Mouse (Mus musculus): ENCODE data around the gene Kntc1. TPM values are rescaled to one million over a fixed set of nuclear protein-coding genes. Genes with fewer than 3 reads are reported as not detected.
"Not testable (repeated sequence)": the region's sequence is repeated elsewhere in the genome, so short reads cannot be mapped to it uniquely, and the experiment has no call there.

Gene Kntc1
- polyA plus RNA-seq, 1 experiment = not detected

DNA sequence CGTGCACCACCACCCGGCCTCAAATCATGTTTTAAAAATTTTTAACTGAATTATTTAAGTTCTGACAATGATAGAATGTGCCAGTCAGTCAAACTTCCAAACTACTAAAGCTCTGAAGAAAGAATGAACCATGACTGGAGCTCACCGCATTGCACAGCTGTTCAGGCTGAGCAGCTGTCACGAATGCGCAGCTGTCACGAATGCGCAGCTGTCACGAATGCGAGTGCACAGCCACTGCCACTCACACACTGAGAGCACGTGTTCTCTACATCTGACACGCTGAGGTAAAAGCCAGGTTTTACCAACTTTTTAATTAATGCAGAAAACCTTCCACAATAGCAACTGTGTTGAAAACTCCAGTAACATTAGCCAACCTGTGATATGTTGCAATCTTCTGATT is 16.9 kb downstream of the Kntc1 start:
- not testable (repeated sequence) for H3K4me1 ChIP-seq (ENCODE audit: control insufficient read depth, insufficient read depth, insufficient read length, low read length); H3K27ac ChIP-seq (replicated peaks; ENCODE audit: low read depth, low read length); H3K4me3 ChIP-seq (ENCODE audit: insufficient read depth, low read depth, low read length)

- Histone ChIP-seq H3K27ac (replicated peaks; ENCODE audit: low read depth, low read length) (no peak overlapping the region), H3K4me3 (ENCODE audit: insufficient read depth, low read depth, low read length) (no peak overlapping the region), H3K4me1 (ENCODE audit: control insufficient read depth, insufficient read depth, insufficient read length, low read length) (no peaks in the 10 kb centered on the region)
These were observed 23.9 kb downstream of the Kntc1 start for GRCm38 (mm10) chr5:123773441-123773840.

DNA sequence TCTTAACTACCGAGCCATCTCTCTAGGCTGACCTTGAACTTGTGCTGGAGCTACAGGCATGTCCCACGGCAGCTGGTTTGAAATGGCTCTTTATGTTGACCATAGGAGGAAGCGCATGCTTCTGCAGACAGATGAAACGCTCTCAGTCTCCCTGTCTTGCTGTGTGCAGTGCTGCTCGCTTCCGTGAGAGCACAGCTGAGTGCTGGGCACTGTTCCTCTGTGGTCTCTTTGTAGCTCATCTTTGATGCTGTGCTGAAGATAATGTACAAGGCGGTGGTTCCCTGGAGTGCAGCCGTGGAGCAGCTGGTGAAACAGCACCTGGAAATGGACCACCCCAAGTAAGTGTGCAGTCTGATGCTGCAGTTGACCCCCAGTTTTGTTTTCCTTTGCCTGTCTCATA is 31.2 kb downstream of the Kntc1 start:
- H3K4me3 ChIP-seq (ENCODE audit: insufficient read depth, low read depth, low read length) = no peak overlapping the region
- no peaks in the 10 kb centered on the region for H3K4me1 ChIP-seq (ENCODE audit: control insufficient read depth, insufficient read depth, insufficient read length, low read length)
- no peak overlapping the region for H3K27ac ChIP-seq (replicated peaks; ENCODE audit: low read depth, low read length)

DNA sequence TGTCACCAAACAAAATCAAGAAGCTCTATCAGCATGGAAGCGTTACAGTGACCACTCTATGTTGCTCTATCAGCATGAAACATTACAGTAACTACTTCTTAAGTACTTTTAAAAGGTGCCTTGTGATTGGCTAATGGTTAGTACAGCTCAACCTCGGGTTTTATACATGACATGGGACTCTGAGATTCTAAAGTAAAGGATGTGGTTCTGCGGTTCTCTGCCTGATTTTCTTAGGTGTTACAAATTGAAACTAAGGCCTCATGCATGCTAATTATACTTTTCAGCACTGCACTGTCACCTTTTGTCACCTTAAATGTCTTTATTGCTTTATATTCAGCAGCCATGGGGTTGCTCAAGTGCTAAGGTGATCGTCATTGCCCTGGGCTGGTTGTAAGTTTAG is 32.3 kb downstream of the Kntc1 start:
- no peaks in the 10 kb centered on the region for H3K4me1 ChIP-seq (ENCODE audit: control insufficient read depth, insufficient read depth, insufficient read length, low read length)
- no peak overlapping the region for H3K27ac ChIP-seq (replicated peaks; ENCODE audit: low read depth, low read length)
- H3K4me3 ChIP-seq (ENCODE audit: insufficient read depth, low read depth, low read length) = no peak overlapping the region

DNA sequence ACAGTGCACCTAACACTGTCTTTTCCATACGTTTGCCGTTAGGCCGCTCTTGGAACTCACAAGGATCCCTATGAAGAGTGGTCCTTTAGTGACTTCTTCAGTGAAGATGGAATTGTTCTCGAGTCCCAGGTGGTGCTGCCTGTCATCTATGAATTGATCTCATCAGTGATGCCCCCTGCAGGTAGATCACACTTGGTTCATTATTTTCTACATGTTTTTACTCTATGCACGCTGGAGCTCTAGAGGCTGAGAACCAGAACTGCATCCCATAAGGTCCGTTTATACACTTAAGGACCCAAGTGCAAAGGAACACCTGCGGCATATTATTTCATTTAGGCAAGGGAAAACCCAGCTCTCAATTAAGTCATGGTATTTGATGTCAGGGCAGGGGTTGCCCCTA is 39.5 kb downstream of the Kntc1 start:
- no peaks in the 10 kb centered on the region for H3K4me1 ChIP-seq (ENCODE audit: control insufficient read depth, insufficient read depth, insufficient read length, low read length)
- H3K27ac ChIP-seq (replicated peaks; ENCODE audit: low read depth, low read length) = no peak overlapping the region
- no peak overlapping the region for H3K4me3 ChIP-seq (ENCODE audit: insufficient read depth, low read depth, low read length)

DNA sequence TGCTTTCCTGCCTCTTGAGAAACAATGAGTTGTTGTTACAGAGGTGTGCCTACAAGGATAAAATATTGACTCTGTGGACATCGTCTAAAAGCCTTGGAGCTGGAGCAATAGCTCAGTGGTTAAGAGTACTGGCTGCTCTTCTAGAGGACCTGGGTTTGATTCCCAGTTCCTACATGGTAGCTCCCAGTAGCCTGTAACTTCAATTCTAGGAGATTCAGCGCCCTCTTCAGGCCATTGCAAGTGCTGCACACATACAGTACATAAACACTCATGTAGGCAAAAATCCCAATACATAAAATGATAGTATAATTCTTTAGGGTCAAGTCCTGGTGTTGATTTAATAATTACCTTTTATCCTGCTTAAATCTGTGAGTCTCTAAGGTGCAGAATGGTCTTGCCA is 43.6 kb downstream of the Kntc1 start:
- Histone ChIP-seq H3K27ac (replicated peaks; ENCODE audit: low read depth, low read length) (no peak overlapping the region), H3K4me3 (ENCODE audit: insufficient read depth, low read depth, low read length) (no peak overlapping the region), H3K4me1 (ENCODE audit: control insufficient read depth, insufficient read depth, insufficient read length, low read length) (no peaks in the 10 kb centered on the region)

DNA sequence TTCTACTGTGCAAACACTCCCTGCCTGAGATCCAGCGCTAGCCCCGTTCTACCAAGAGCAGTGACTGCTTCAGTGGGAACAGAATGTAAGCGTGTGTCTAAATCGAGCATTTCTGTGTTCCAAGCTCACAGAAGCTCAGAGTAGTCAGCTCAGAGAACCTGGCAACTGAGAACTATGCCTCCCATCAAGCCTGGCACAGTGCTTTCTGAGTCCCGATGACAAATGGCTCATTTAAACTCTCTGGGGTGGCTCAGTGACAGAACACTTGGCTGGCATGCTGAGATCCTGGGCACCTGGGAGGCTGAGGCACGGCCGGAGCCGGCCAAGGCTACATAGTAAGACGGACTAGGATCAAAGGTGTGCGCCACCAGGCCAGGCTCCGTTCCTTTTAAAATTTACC is 56.8 kb downstream of the Kntc1 start:
- Histone ChIP-seq H3K4me3 (ENCODE audit: insufficient read depth, low read depth, low read length) (no peak overlapping the region), H3K4me1 (ENCODE audit: control insufficient read depth, insufficient read depth, insufficient read length, low read length) (no peaks in the 10 kb centered on the region), H3K27ac (replicated peaks; ENCODE audit: low read depth, low read length) (no peak overlapping the region)

DNA sequence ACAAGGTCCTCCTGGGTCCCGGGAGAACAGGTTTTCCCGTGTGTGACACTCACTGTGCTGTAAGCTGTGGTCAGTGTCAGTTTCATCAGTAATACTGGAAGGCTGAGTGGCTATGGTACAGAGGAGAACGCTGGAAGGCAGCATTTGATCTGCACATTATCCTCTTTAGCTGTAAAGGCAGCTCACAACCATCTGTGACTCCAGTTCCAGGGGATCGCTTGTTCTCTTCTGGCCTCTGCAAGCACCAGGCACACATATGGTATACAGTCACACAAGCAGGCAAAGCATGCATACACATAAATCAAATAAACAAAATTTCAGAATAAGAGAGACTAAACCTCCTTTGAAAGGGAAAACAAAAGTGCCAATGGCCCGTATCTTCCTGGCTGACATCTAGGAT is 59.0 kb downstream of the Kntc1 start:
- H3K4me3 ChIP-seq (ENCODE audit: insufficient read depth, low read depth, low read length) = no peak overlapping the region
- H3K4me1 ChIP-seq (ENCODE audit: control insufficient read depth, insufficient read depth, insufficient read length, low read length) = no peaks in the 10 kb centered on the region
- H3K27ac ChIP-seq (replicated peaks; ENCODE audit: low read depth, low read length) = no peak overlapping the region

DNA sequence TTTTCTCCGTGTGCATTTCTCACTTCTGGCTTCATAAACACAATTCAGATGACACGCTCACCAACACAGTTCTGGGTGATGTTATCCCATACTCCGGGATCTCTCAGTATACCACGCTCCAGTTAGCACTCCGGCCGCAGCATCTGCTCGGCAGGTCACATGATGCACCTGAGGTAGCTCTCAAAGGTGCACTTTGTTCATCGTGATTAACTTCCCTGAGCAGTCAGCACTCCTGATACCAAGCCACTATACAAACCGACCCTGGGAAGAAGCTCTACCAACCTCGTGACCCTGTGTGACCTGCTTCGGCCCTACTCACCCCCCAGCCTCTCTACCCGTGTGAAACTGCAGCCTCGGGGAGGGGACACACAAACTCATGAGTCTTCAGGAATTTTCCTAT is 59.6 kb downstream of the Kntc1 start:
- Histone ChIP-seq H3K4me3 (ENCODE audit: insufficient read depth, low read depth, low read length) (no peak overlapping the region), H3K27ac (replicated peaks; ENCODE audit: low read depth, low read length) (no peak overlapping the region), H3K4me1 (ENCODE audit: control insufficient read depth, insufficient read depth, insufficient read length, low read length) (no peaks in the 10 kb centered on the region)

DNA sequence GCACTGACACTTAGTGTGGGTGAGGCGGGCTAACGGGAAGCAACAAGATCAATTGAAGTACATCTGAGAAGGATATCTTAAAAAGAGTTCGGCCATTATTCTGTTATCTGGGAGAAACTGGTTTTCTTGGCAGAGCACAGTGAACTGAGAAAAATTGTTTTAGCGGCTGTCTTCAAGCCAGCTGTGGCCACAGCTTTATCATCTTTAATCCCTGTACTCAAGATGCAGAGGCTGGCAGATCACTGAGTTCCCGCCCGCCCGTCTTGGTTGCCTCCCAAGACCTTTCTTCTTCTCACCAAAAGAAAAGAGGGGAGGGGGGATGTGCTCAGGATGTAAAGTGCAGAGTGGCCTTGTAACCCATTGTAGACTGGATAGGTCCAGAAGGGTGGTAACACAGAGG is 67.4 kb downstream of the Kntc1 start:
- Histone ChIP-seq H3K4me1 (ENCODE audit: control insufficient read depth, insufficient read depth, insufficient read length, low read length) (no peaks in the 10 kb centered on the region), H3K27ac (replicated peaks; ENCODE audit: low read depth, low read length) (no peak overlapping the region), H3K4me3 (ENCODE audit: insufficient read depth, low read depth, low read length) (no peak overlapping the region)

DNA sequence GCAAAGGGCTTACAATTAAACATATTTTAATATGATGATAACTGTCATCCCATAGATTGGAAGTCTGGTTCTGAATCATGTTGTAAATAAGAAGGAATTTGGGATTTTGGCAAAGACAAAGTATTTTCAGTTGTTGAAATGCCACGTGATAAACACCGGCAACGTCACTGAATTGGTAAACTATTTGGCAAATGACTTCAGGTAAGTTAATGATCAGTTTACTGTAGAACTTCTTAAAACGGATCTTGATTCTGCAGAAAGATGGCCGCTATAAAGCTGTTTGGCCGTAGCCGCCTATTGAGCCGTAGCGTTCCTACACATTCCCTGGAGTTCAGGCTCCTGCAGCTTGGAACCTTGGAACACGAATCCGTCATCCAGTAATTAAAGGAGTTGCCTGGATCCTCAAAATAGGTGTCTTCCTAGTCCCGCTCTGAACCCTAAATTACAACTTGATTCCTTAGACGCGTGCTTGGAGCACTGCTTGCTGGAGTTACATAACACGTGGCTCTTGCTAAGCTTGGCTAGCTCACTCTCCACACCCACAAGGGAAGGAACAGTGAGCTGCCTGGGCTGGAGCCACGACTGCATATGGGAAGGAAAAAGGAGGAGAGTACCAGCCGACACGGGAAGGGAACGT is 69.5 kb downstream of the Kntc1 start:
- no peak overlapping the region for H3K4me3 ChIP-seq (ENCODE audit: insufficient read depth, low read depth, low read length)
- H3K27ac ChIP-seq (replicated peaks; ENCODE audit: low read depth, low read length) = no peak overlapping the region
- no peaks in the 10 kb centered on the region for H3K4me1 ChIP-seq (ENCODE audit: control insufficient read depth, insufficient read depth, insufficient read length, low read length)

DNA sequence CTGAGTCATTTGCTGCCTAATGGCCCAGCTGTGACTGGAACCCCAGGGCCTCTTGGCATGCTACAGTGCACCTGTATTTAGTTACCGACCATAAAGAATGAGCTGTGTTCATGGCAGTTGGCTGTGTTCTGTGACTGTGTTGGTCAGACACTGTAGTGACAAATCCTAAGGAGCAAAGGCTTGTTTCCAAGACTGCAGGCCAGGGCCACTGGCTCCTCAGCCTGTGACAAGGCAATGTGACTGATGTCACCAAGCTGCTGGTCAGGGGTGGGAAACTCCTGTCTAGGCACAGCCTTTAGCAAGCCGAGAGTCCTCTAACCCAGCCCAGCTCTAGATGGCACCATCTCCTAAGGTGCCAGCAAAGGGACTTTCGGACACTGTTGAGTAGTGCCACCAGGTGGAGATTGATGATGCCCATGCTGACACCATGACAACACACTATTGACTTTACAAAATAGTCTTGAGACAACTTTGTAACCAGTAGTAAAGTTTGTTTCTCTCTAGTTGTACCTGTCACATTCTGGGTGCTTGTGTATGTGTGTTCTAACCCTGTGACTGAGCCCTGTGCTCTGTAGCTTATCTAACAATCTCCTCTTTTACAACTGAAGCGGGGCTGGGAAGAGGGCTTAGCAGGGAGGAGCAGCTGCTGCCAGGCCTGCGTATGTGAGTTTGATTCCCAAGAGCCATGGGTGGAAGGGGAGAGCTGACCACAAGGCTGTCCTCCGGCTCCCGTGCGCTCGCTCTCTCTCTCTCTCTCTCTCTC is 71.2 kb downstream of the Kntc1 start:
- Histone ChIP-seq H3K4me1 (ENCODE audit: control insufficient read depth, insufficient read depth, insufficient read length, low read length) (no peaks in the 10 kb centered on the region), H3K27ac (replicated peaks; ENCODE audit: low read depth, low read length) (no peak overlapping the region), H3K4me3 (ENCODE audit: insufficient read depth, low read depth, low read length) (no peak overlapping the region)

DNA sequence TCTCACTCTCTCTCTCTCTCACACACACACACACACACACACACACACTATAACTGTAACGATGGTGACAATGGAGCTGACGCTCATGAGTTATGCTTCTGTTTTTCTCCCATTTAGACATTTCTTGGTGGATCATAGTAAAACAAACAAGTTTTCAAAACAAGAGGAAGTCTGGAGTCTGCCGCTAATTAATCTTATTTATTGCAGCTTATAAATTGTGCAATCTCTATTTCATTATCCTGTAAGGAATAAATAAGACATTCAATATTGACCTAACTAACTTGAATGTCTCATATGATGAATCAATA is 71.7 kb downstream of the Kntc1 start:
- H3K4me3 ChIP-seq (ENCODE audit: insufficient read depth, low read depth, low read length) = no peak overlapping the region
- H3K27ac ChIP-seq (replicated peaks; ENCODE audit: low read depth, low read length) = no peak overlapping the region

DNA sequence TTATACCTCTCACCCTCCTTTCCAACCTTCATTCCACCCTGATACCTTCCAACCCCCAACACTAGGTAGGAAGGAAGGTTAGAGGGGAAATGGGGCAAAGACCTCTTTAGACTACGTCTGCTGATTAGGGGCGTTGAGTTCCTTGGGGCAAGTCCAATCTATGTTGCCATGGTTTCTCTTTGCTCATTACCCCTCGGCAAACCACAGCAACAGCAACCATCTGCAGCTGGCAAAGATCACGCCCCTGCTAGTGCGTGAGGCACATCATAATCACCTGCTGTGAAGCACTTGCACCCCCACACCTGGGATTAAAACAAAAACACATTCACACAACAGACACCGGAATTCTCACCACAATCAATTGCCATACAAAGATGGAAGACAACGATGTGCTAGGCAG is 73.2 kb downstream of the Kntc1 start:
- H3K4me3 ChIP-seq (ENCODE audit: insufficient read depth, low read depth, low read length) = no peak overlapping the region
- H3K4me1 ChIP-seq (ENCODE audit: control insufficient read depth, insufficient read depth, insufficient read length, low read length) = no peaks in the 10 kb centered on the region
- H3K27ac ChIP-seq (replicated peaks; ENCODE audit: low read depth, low read length) = no peak overlapping the region

More for the DNA sequence above, 71.7 kb downstream of the Kntc1 start:
- H3K4me1 ChIP-seq (ENCODE audit: control insufficient read depth, insufficient read depth, insufficient read length, low read length) = no peaks in the 10 kb centered on the region

GRCm38 (mm10) chr5:123827659-123828091 is 78.2 kb downstream of the Kntc1 start:
- no peak overlapping the region for H3K4me3 ChIP-seq (ENCODE audit: insufficient read depth, low read depth, low read length)
- no peak overlapping the region for H3K27ac ChIP-seq (replicated peaks; ENCODE audit: low read depth, low read length)
- H3K4me1 ChIP-seq (ENCODE audit: control insufficient read depth, insufficient read depth, insufficient read length, low read length) = no peaks in the 10 kb centered on the region

DNA sequence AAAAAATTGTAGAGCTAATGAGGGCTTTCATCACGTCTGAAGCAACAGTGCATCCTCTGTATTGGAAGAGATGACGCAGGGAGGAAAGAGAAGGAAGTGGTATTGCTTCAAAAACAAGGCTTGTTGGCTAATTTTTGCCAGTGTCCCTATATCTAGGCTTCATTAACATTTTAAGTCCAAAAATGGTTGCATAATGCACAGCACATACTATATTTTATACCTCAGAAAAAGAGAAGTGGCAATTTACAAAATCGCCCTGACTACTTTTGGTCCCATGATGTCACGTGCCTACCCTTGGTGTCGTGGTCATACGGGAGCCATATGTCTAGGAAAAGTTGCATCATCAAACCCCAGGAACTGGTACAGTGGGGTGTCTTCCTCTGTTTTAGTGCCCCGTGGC is 82.8 kb downstream of the Kntc1 start:
- H3K4me1 ChIP-seq (ENCODE audit: control insufficient read depth, insufficient read depth, insufficient read length, low read length) = no peaks in the 10 kb centered on the region
- H3K27ac ChIP-seq (replicated peaks; ENCODE audit: low read depth, low read length) = no peak overlapping the region
- no peak overlapping the region for H3K4me3 ChIP-seq (ENCODE audit: insufficient read depth, low read depth, low read length)

Measured in brown adipose tissue, adult 24 weeks (tissue).